Mouse (Mus musculus) hindbrain, embryonic 12.5 days (tissue): Measurements from ENCODE around the gene Ulk1. TPM values are rescaled to one million over a fixed set of nuclear protein-coding genes. Genes with fewer than 3 reads are reported as not detected.

Experiments
- ATAC-seq: fragments of 200-750 bp; cut with Nextera tagmentation; 2 replicates; pipeline ENCODE4 v1.8.0; 2017; ENCODE audit warnings: moderate TSS enrichment; ENCODE audit not compliant: low FRiP score
- H3K27ac ChIP-seq: fragments of 300-500 bp; sonication (generic); 2 replicates; pipeline ENCODE4 v1.5.1; 2016; ENCODE audit warnings: mild to moderate bottlenecking
- H3K27me3 ChIP-seq: fragments of 300-500 bp; sonication (generic); 2 replicates; pipeline ENCODE4 v1.6.1; 2016; ENCODE audit warnings: mild to moderate bottlenecking
- H3K36me3 ChIP-seq: fragments of 300-500 bp; sonication (generic); 2 replicates; pipeline ENCODE4 v1.6.1; 2016; ENCODE audit warnings: mild to moderate bottlenecking
- H3K4me1 ChIP-seq: fragments of 300-500 bp; sonication (generic); 2 replicates; pipeline ENCODE4 v1.6.1; 2016
- H3K4me2 ChIP-seq: fragments of 300-500 bp; sonication (generic); replicated peaks from 2 replicates; pipeline ENCODE4 v1.6.1; 2016; ENCODE audit warnings: mild to moderate bottlenecking
- H3K4me3 ChIP-seq: fragments of 300-500 bp; sonication (generic); 2 replicates; pipeline ENCODE4 v1.5.1; 2016; ENCODE audit warnings: mild to moderate bottlenecking
- H3K9ac ChIP-seq: fragments of 300-500 bp; sonication (generic); 2 replicates; pipeline ENCODE4 v1.6.1; 2016; ENCODE audit warnings: mild to moderate bottlenecking, moderate library complexity
- H3K9me3 ChIP-seq: fragments of 300-500 bp; sonication (generic); replicated peaks from 2 replicates; pipeline ENCODE4 v1.6.1; 2016; ENCODE audit warnings: mild to moderate bottlenecking
- WGBS: fragments of 180-500 bp; shearing (Covaris S2); methylation state at CpG from one replicate; pipeline ENCODE4 v1.1.7; 2016; 5-methylcytosine and 5-hydroxymethylcytosine counted together
- polyA plus RNA-seq: library from polyadenylated mRNA; unstranded; fragments of >200 nt; fragmentation: Nextera tagmentation; extraction: Ambion mirVana; gene quantifications from 2 replicates; pipeline ENCODE4 v1.2.1, GENCODE M21; 2016

Gene Ulk1
- polyA plus RNA-seq, 1 experiment from 2014 or later: 35.4 TPM

DNA sequence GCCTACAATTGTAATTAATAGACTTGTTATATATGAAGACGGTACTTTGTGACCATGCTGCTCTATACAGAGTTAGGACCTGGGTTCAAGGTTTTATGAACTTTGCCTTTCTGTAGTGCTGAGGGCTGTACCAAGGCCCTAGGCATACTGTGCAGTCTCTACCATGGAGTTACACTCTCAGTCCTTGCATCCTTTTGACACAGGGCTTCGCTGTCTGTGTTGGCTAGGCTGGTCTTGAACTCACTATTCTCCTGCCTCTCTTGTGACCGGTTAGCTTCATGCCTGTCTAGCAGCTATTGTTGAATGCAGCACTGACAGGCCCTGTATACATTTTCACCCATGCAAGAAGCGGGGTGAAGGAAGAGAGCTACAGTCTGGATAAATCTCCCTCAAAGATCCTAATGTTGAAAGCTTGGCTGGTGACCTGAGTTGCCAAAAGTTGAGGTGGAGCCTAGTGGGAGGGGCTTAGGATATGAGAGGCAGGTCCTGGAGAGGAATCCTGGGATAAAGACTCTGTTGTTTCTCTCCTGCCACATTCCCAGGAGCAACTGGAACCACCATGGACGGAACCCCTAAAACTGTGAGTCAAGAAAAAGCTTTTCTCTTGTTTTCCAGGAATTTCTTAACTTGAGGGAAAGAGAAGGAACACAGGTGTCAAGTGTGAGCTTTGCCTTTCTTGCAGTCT lies 21.3 kb upstream of the Ulk1 start:
- no peaks in the 10 kb centered on the region for H3K36me3 ChIP-seq
- H3K27me3 ChIP-seq: no peaks in the 10 kb centered on the region
- no peak overlapping the region for H3K9ac ChIP-seq
- no peaks in the 10 kb centered on the region for H3K9me3 ChIP-seq
- no peak overlapping the region for H3K4me2 ChIP-seq
- no peak overlapping the region for H3K27ac ChIP-seq
- H3K4me3 ChIP-seq: no peak overlapping the region
- 93% methylated on average over 5 of the region's 5 CpGs for WGBS
- no peaks in the 10 kb centered on the region for H3K4me1 ChIP-seq
- no peak for ATAC-seq

DNA sequence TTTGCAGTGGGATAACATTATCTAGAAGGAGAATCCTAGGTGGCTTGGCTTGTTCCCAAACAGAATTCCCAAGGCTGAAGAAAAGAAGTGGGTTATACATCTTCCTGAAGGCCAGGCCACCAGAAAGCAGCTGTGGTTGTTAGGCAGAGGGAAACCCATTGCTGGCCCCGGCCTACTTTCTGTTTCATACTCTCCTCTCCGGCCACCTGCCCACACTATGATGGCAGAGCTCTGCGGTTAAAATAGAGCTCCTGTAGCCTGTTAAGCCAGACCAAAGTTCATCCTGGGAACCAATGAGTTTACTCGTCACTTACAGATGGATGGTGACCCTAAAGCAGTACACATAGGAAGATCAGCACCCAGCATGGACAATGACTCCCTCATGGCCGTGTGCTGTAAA lies 17.7 kb upstream of the Ulk1 start:
- 94% methylated on average over 5 of the region's 5 CpGs for WGBS

DNA sequence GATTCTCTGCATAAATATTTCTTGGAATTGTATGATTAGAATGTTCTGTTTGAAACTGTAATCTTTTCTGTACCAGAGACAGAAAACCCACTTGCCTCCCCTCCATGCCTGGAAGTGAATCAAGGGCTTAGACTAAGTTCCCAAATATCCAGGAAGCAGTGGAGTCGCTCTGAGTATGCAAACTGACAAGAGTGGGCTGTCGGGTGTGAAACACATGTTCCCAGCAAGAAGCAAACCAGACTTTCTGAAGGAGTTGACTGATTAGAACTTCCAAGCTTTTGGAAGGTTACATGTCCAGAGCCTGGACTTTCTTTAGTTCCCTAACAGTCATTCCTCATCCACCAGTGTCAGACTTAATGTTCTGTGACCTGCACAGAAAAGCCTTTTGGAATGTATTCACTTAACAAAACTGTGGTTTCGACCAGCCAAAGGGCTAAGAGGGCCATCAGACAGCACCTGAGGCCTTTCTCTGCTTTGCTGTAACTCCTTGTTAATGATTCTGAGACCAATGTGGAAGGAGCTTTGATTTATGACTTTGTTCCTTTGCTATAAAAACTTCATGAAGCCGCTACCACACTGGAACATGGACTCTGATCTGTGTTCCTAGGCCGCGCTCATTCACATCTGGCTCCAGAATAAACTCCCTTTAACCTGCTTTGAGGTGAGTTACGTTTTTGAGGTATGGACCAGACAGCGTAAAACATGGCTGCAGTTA lies 17.0 kb upstream of the Ulk1 start:
- H3K4me2 ChIP-seq: no peak overlapping the region
- H3K4me1 ChIP-seq: no peaks in the 10 kb centered on the region
- H3K9me3 ChIP-seq: no peaks in the 10 kb centered on the region
- no peak for ATAC-seq
- no peaks in the 10 kb centered on the region for H3K27me3 ChIP-seq
- H3K4me3 ChIP-seq: no peak overlapping the region
- H3K27ac ChIP-seq: no peak overlapping the region
- H3K9ac ChIP-seq: no peak overlapping the region
- WGBS: 92% methylated on average over 8 of the region's 8 CpGs
- H3K36me3 ChIP-seq: no peaks in the 10 kb centered on the region

More for the DNA sequence above, 17.7 kb upstream of the Ulk1 start:
- no peak for ATAC-seq
- Histone ChIP-seq H3K27me3 (no peaks in the 10 kb centered on the region), H3K27ac (no peak overlapping the region), H3K36me3 (no peaks in the 10 kb centered on the region), H3K9me3 (no peaks in the 10 kb centered on the region), H3K4me3 (no peak overlapping the region), H3K9ac (no peak overlapping the region), H3K4me2 (no peak overlapping the region), H3K4me1 (no peaks in the 10 kb centered on the region)

DNA sequence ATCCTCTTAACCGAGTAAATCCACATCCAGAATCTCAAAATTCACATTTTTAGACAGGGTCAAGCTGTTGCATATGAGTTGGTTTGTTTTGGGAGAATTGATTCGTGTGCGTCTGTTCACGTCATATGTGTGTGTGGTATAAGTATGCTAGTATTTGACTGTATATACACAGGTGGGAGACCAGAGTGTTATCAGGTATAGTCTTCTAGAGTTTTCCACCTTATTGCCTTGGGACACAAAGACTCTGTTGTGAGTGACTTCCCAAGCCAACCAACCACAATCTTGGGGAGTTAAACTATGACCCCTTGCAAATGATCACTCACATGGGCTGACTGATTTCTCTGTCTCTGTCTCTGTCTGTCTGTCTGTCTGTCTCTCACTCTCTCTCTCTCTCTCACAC lies 14.5 kb upstream of the Ulk1 start:
- 87% methylated on average over 4 of the region's 4 CpGs for WGBS
- Histone ChIP-seq H3K27ac (no peak overlapping the region), H3K4me1 (no peaks in the 10 kb centered on the region), H3K27me3 (no peaks in the 10 kb centered on the region), H3K4me3 (no peak overlapping the region), H3K4me2 (no peak overlapping the region), H3K9ac (no peak overlapping the region), H3K36me3 (no peaks in the 10 kb centered on the region), H3K9me3 (no peaks in the 10 kb centered on the region)
- ATAC-seq: no peak

DNA sequence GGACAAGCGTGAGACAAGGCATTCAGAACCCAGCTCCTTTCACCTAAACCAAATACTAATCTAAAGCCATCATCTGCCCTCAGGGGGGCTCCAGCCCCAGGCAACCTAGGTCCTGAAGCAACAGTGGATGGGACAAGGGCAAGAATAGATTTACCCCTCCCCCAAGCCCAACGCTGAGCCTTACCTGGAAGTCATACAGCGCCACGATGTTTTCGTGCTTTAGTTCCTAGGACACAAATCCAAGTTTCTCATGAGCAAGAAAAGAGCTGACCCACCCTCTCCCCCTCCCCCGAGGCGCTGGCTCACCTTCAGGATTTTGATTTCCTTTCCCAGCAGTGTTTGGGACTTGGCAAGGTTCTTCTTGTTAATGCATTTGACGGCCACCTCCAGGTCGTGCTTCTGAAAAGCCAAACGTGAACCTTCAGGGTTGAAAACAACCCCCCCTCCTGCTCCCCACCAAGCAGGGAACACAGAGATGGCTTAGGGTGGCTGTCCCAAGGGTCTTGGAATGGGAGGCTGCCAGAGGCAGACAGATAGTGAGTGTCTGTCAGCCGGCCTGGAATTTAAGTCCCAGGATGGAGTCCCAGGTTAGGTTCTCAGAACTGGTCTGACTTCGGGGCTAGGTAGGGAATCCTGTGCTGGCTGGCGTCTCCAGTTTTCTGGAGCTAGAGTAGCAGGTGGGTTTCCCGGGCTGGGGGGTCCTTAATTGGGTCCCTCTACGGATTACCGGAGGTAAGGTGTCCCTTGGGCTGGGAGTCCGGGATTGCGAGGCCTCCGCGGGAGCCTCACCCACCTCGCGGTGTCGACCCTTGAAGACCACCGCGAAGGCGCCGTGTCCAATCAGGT lies 853 bp downstream of the Ulk1 start:
- H3K27ac ChIP-seq: peak overlapping the region; percentile 87
- peaks cover 14% of the 10 kb centered on the region; the same call in 1 of the 2 replicates for H3K36me3 ChIP-seq
- H3K9me3 ChIP-seq: no peaks in the 10 kb centered on the region
- no peaks in the 10 kb centered on the region for H3K27me3 ChIP-seq
- peak overlapping the region; percentile 96 for H3K4me3 ChIP-seq
- WGBS: 2% methylated on average over 27 of the region's 27 CpGs
- peak overlapping the region; percentile 98 for H3K9ac ChIP-seq
- peaks cover 42% of the 10 kb centered on the region for H3K4me1 ChIP-seq
- peak; percentile 4; the same call in 1 of the 2 replicates for ATAC-seq
- H3K4me2 ChIP-seq: peak overlapping the region; percentile 99

DNA sequence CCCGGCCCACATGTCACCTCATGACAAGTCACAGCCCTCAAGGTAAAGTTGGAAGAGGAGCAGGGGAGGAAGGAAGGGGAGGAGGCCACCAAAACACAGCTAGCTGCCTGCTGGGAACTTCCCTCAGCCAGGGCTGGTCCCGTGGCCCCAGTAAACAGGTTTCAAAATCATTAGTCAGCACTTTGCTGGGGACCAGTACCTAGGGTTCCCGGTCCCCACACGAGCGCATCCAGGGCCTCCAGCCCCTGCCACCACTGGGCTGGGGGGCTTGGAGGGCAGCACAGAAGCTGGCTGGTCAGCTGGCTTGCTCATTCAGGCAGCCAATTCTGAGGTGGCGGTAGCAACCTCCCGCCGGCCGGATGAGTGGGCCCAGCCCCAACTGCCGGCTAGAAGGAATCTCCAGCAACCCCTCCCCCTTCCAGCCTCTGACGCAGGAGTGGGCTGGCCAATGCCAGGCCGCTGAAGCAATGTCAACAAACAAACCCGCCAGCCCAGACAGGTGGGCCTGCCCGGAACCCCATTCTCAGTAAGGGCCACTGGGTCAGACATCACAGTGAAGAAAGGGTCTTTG lies 1.8 kb downstream of the Ulk1 start:
- no peaks in the 10 kb centered on the region for H3K27me3 ChIP-seq
- H3K4me1 ChIP-seq: peaks cover 42% of the 10 kb centered on the region
- ATAC-seq: peak; percentile 41; the same call in 1 of the 2 replicates
- peak overlapping the region; percentile 1; the same call in 1 of the 2 replicates for H3K27ac ChIP-seq
- WGBS: 4% methylated on average over 14 of the region's 14 CpGs
- no peaks in the 10 kb centered on the region for H3K9me3 ChIP-seq
- H3K4me2 ChIP-seq: peak overlapping the region; percentile 99
- peak overlapping the region; percentile 96 for H3K4me3 ChIP-seq
- peak overlapping the region; percentile 98 for H3K9ac ChIP-seq
- H3K36me3 ChIP-seq: peaks cover 16% of the 10 kb centered on the region; the same call in 1 of the 2 replicates

DNA sequence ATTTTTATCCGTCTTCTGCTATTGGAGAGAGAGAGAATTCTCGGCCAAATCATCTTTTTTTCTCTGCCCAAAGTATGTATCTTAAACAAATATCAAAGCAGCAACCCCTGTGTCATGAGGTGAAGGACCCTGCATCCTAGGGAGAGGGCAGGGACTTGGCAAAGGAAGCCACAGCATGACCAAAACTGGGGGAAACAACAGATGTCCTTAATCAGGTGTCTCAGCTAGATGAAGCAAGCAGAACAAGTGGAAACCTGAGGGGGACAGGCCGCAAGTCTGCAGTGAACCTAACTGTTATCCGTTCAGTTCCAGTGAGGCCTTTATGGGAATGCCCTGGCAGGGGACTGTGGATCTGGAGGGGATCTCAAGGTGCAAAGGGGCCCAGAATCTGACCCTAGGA lies 2.4 kb downstream of the Ulk1 start:
- ATAC-seq: no peak
- H3K4me2 ChIP-seq: peak overlapping the region; percentile 99
- peaks cover 18% of the 10 kb centered on the region for H3K36me3 ChIP-seq
- peak overlapping the region; percentile 98 for H3K9ac ChIP-seq
- no peaks in the 10 kb centered on the region for H3K9me3 ChIP-seq
- H3K4me1 ChIP-seq: peaks cover 44% of the 10 kb centered on the region
- peak overlapping the region; percentile 96 for H3K4me3 ChIP-seq
- H3K27me3 ChIP-seq: no peaks in the 10 kb centered on the region
- WGBS: 84% methylated on average over 4 of the region's 4 CpGs
- peak overlapping the region; percentile 1; the same call in 1 of the 2 replicates for H3K27ac ChIP-seq

DNA sequence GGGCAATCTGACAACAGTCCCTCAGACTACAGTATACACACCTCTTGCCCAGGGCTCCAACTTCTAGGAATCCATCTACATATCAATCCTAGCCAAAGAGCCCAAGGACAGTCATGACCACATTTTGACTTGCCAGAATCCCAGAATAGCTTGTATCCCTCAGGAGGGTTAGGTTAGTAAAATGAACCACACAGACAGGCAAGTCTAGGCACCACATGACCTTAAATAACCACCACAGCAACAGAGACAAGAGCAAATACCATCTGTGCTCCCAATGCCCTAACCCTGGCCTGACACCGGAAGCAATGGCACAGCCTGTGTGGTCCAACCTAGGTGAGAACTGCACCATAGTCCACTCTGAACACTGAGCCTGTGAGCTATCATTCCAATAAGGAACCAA lies 3.2 kb downstream of the Ulk1 start:
- ATAC-seq: no peak
- Histone ChIP-seq H3K9ac (no peak overlapping the region), H3K27ac (no peak overlapping the region), H3K4me3 (no peak overlapping the region), H3K4me1 (peaks cover 44% of the 10 kb centered on the region), H3K9me3 (no peaks in the 10 kb centered on the region), H3K27me3 (no peaks in the 10 kb centered on the region), H3K4me2 (no peak overlapping the region), H3K36me3 (peaks cover 25% of the 10 kb centered on the region)
- WGBS: 86% methylated on average over 1 of the region's 1 CpGs

DNA sequence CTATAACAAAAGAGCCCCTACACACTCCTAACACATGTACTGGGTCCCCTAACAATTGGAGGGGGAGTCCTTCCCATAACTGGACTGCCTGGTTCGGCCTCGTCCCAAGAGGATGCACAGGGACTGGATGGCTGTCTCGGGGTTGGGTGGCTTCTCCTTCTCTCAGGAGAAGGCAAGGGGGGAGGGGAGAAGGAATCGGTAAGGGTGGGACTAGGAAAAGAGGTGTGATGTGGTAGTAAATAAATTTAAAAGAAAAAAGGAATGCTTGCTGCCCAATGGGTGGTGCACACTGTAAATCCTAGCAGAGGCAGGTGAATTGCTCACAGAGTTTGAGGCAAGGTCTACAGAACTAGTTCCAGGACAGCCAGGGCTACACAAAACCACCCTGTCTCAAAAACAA lies 3.7 kb downstream of the Ulk1 start:
- Histone ChIP-seq H3K27me3 (no peaks in the 10 kb centered on the region), H3K4me2 (no peak overlapping the region), H3K4me3 (no peak overlapping the region), H3K4me1 (peaks cover 44% of the 10 kb centered on the region), H3K9ac (no peak overlapping the region), H3K27ac (no peak overlapping the region), H3K9me3 (no peaks in the 10 kb centered on the region), H3K36me3 (peaks cover 29% of the 10 kb centered on the region)
- no peak for ATAC-seq
- 97% methylated on average over 4 of the region's 4 CpGs for WGBS

DNA sequence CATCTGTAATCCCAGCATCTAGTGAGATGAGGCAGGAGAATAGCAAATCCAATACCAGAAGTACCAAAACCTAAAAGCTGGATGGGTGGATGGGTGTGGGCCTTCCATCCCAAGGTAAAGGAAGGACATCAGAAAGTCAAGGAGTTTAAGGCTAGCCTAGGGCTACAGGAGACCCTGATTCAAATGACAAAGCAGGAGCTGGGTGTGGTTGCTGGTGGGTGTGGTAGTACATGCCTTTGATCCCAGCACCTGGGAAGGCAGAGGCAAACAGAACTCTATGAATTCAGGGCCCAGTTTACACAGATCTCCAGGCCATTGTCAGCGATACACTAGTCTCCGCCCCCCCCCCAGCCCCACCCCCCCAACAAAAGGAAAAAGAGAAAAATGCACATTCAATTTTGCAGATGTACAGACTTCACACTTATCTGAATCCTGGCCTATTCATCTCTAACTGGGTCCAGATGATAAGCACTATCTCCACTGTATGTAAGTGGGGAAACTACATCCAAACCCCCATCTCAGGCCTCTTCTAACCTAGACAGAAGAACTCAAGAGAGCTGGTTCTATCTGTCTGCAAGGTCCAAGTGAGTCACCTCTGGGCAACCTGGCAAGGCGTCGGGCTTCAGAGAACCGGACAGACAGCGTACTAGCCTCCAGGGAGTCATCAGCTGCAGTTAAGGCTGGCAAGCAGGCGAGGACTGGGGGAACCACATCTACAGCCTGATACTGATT lies 5.7 kb downstream of the Ulk1 start:
- peaks cover 45% of the 10 kb centered on the region for H3K36me3 ChIP-seq
- ATAC-seq: no peak

DNA sequence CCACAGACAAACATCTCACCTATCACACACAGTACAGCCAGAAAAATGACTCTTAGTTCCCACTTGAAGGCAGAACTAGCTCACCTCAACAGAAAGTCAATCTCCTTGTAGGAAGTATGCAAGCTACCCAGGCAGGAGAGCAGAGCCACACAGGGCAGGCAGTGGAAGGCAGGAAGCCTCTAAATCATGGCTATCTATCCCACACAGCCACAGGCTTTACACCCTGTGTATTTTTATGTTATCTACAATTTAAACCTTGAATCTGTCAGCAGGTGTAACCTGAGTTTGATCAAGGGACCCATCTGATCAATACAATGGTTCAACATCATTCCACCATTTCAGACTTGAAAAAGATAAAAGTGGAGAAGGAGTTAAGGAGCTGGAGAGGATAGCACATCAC lies 7.1 kb downstream of the Ulk1 start:
- Histone ChIP-seq H3K27ac (no peak overlapping the region), H3K9me3 (no peaks in the 10 kb centered on the region), H3K9ac (no peak overlapping the region), H3K4me2 (no peak overlapping the region), H3K27me3 (no peaks in the 10 kb centered on the region), H3K4me3 (no peak overlapping the region), H3K36me3 (peaks cover 59% of the 10 kb centered on the region), H3K4me1 (peaks cover 31% of the 10 kb centered on the region)
- no peak for ATAC-seq

More for the DNA sequence above, 5.7 kb downstream of the Ulk1 start:
- Histone ChIP-seq H3K27me3 (no peaks in the 10 kb centered on the region), H3K4me2 (no peak overlapping the region), H3K9me3 (no peaks in the 10 kb centered on the region), H3K4me1 (peaks cover 44% of the 10 kb centered on the region), H3K27ac (no peak overlapping the region), H3K4me3 (no peak overlapping the region), H3K9ac (no peak overlapping the region)
- WGBS: 86% methylated on average over 7 of the region's 7 CpGs
